Mouse (Mus musculus): ENCODE data around the gene Hnrnpf.

The Hnrnpf gene

DNA sequence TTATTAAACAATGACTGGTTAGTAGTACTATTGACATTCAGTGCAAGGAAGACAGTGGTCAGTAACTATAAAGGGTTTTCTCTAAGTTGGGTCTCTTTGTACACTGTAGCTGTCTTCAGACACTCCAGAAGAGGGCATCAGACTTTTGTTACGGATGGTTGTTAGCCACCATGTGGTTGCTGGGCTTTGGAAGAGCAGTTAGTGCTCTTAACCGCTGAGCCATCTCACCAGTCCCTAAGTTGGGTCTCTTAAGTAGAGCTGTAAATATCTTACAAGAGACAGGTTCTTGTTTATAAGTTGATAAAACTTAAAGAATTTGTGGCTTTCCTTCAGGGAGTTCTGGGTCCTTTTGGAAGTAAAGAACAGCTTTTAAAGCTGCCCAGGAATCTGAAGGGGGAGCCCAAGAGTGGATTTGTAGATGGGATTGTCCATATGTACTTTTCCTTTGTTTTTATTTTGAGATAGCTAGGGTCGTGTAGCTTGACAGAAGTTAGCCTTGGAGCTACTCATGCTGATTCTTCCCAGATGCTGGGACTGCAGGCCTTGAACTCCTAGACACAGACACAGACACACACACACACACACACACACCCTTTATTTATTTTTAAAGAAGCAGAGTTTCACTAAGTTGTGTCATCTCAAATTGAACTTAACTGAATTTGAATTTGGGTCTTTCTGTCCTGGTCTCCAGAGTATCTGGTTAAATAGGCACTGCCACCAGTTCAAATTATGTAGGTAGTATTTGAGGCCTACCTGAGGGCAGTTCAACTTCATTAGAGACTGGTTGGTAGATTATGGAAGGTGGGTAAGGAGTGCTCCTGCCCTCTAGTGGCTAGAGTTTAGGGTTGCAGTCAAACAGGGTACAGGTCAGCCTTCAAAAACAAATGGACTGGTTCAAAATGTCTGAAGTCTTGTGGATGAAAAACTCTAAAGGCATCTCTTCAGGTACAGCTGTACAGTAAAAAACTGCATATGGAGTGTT lies 20.8 kb downstream of the Hnrnpf start:
- peak; percentile 86 for DNase-seq (ENCODE audit: low read depth, low spot score)

- DNase-seq (ENCODE audit: low read depth, low spot score) = no peak
Measured at GRCm38 (mm10) chr6:117922041-117922440, 21.9 kb downstream of the Hnrnpf start.

DNA sequence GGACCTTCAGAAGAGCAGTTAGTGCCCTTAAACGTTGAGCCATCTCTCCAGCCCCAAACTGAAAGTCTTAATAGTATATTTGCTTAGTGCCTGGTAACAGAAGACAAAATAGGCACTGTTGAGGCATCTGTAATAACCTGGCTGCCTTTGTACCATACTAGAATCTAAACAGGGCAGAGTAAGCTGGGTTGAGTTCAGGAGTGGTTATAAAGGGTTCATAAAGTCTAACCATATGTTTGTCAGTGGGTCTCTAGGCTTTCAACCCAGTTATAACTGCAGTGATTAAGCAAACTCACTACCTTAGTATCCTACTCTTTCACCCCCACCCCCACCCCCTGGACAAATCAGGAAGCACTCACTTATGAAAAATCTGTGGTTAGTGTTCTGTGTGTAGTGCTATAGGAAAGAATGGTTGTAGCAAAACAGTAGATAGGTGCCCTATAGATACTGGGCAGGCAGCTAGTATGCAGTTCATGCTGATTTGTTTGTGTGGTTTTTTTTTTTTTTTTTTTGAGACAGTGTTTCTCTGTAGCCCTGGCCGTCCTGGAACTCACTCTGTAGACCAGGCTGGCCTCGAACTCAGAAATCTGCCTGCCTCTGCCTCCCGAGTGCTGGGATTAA lies 26.9 kb downstream of the Hnrnpf start:
- no peak for DNase-seq (ENCODE audit: low read depth, low spot score)

DNA sequence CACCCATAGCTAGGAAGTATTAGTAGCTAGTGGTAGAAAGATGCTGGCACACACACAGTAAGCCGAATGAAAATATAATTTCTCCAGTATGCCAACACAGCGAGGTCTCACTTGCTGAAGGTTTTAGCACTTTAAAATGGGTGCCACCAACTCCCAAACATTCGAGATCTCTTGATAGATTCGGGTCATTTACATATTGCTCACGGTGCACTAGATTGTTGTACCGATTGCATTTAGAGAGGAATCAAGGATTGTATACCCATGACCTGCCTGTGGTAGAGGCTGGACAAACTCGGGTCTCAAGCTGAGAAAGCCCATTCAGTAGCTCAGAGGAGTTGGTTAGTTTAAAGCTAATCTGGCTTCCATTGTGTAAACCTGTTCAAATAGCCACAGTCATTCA lies 27.8 kb downstream of the Hnrnpf start:
- no peak for DNase-seq (ENCODE audit: low read depth, low spot score)

DNA sequence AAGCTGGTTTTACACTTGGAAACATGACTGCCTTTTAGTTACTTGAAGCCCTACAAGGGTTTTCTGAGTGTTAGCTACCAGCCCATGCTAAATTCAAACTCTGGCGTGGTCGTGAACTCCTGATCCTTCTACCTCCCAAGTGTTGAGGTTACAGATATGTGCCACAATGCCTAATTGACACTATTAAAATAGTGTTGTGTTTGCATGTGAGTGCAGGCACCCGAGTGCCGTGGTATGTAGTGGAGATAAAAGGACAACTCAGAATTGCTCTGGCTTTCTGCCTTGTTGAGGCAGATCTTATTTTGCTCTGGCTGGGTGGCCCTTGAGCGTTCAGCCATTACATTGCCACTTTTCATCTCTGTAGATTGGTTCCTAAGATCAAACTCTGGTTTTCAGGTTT lies 28.6 kb downstream of the Hnrnpf start:
- no peak for DNase-seq (ENCODE audit: low read depth, low spot score)

DNA sequence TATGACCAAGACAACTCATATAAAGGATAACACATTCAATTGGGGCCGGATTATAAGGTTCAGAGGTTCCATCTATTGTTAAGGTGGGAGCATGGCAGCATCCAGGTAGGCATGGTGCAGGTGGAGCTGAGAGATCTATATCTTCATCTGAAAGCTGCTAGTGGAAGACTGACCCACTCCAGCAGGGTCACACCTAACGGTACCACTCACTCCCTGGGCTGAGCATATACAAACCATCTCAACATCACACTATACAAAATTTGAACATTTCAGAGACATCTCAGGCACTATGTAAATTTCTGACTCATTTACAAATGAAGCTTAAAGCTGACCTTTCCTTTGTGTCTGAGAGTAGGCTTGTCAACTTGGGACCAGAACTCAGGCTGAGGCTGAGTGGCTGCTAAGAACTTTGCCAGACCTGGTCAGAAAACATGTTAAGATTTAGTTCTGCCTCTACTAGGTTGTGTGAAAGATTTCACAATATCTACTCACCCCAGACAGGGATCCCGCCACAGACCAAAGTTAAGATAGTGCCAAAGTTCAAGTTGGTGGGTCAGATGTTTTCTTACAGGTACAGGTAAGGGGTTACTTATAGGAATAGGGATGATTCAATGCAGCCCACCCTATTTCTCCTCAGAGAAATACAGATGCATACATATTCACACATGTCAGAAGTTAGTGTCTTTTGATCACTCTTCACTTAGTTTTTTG lies 30.0 kb downstream of the Hnrnpf start:
- DNase-seq (ENCODE audit: low read depth, low spot score) = no peak

GRCm38 (mm10) chr6:117932325-117933051 lies 32.4 kb downstream of the Hnrnpf start:
- peak; percentile 86 for DNase-seq (ENCODE audit: low read depth, low spot score)

GRCm38 (mm10) chr6:117934301-117934700 lies 34.2 kb downstream of the Hnrnpf start:
- no peak for DNase-seq (ENCODE audit: low read depth, low spot score)

GRCm38 (mm10) chr6:117935681-117936612 lies 35.8 kb downstream of the Hnrnpf start:
- DNase-seq (ENCODE audit: low read depth, low spot score) = no peak

DNA sequence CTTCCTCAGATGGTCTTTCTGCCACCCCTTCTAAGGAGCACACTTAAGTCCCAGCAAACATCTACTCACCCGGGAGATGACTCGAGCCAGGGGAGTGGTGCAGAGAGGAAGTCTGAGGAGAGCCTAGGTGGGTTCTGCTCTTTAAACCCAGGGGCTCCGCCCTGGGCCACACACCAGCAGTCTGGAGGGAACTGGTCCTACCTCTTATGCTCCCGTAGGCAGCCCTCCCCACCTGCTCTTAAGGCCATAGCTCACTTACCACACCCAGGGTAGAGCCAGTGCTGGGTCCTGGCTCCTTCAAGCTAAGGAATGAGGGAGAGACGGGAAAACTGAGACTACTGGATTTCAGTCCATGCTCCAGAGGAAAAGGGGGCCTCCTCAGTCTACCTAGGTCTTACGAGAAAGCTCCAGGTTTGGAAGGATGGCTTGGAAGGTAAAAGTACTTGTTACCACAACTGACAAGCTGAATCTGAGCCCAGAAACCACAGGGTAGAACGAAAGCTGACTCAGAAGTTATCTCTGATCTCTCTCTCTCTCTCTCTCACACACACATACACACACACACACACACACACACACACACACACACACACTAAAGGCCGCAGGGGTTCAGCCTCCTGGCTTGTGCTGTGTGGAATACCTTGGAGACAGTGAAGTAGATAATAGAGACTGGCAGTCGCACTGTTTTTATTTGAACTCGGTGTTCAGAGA lies 37.3 kb downstream of the Hnrnpf start, which contains the start of gene Fxyd4:
Gene Fxyd4, minus strand, starts transcription at position 471 of the 711 bp plus-strand sequence.
- DNase-seq (ENCODE audit: low read depth, low spot score) = peak; percentile 73

- DNase-seq (ENCODE audit: low read depth, low spot score) = no peak
Measured at GRCm38 (mm10) chr6:117938951-117939350, 38.8 kb downstream of the Hnrnpf start.

- DNase-seq (ENCODE audit: low read depth, low spot score) = no peak
Measured at GRCm38 (mm10) chr6:117942769-117943168, 42.6 kb downstream of the Hnrnpf start.

GRCm38 (mm10) chr6:117943899-117944298 lies 43.8 kb downstream of the Hnrnpf start:
- no peak for DNase-seq (ENCODE audit: low read depth, low spot score)

DNA sequence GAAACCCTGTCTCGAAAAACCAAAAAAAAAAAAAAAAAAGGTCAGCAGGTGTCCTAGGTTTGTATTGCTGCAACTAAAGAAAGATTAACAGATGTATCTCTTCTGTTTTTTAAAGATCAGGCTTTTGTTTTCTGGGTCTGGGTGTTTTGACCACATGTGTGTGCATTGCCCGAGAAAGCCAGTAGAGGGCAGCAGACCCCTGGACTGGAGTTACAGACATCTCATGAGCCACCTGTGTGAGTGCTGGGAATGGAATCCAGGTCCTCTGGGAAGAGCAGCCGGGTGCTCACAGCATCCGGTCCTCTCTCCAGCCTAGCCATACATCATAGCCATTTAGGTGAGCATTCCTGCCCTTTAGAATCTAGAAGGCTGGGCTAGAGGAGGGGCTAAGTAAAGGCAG lies 52.2 kb downstream of the Hnrnpf start:
- DNase-seq (ENCODE audit: low read depth, low spot score) = peak; percentile 76

- no peak for DNase-seq (ENCODE audit: low read depth, low spot score)
Measured at GRCm38 (mm10) chr6:117956161-117956560, 56.0 kb downstream of the Hnrnpf start.

DNA sequence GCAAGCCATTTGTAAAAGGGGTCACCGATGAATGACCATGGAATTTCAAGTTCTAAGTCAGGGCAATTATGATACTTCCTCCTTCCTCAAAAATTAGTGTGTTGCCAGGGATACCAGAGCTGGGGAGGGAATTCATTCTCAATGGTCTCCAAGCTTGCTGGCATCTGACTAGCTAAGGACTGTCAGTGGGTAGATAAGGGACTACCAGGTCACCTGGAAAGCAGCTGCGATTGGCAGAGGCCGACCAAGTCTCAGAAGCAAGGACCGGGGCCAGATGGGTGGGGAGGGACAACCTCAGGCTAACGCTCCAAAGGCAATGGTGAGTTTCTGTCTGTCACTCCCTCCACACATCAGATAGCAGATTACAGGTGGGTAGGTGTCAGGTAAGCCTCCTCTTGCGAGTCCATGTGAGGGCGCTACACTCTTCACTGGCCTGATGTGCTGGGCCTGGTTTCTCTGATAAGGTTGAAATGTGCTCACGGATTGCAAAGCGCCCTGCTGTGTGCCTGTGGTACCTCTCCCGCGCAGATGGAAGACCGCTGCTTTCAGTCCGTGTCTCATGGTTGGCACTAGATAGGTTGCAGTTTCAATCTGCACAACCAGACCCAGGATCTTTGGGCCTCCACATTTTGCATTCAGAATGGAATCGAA lies 56.9 kb downstream of the Hnrnpf start:
- peak; percentile 60 for DNase-seq (ENCODE audit: low read depth, low spot score)

GRCm38 (mm10) chr6:117963201-117963600 lies 63.1 kb downstream of the Hnrnpf start:
- DNase-seq (ENCODE audit: low read depth, low spot score) = no peak

- no peak for DNase-seq (ENCODE audit: low read depth, low spot score)
Measured at GRCm38 (mm10) chr6:117966729-117967128, 66.6 kb downstream of the Hnrnpf start.

All from ZHBTc4 (cell line).